Mouse (Mus musculus): ENCODE results near the gene Cpa4. TPM values are rescaled to one million over a fixed set of nuclear protein-coding genes. Genes with fewer than 3 reads are reported as not detected.
A peak's percentile ranks its signal among the peaks of the same experiment; 100 is the strongest.

Cpa4 gene
- total RNA-seq, 2 experiments from 2014 or later: 0.15 to 0.16 TPM

- intact Hi-C loops (cut with DNase I): no loop called here
- no peak for DNase-seq (ENCODE audit: extremely low spot score in 1 of 2, low spot score in 2 of 2)
Observed at GRCm38 (mm10) chr6:30550496-30551192, 17.5 kb upstream of the Cpa4 start.

- DNase-seq (ENCODE audit: extremely low spot score in 1 of 2, low spot score in 2 of 2): no peak
- intact Hi-C loops (cut with DNase I): no loop called here
Observed at GRCm38 (mm10) chr6:30551193-30551515, 17.0 kb upstream of the Cpa4 start.

- DNase-seq (ENCODE audit: extremely low spot score in 1 of 2, low spot score in 2 of 2): peak; percentile 38 to 49
- intact Hi-C loops (cut with DNase I): no loop called here
Observed at GRCm38 (mm10) chr6:30551644-30552580, 16.3 kb upstream of the Cpa4 start.

DNA sequence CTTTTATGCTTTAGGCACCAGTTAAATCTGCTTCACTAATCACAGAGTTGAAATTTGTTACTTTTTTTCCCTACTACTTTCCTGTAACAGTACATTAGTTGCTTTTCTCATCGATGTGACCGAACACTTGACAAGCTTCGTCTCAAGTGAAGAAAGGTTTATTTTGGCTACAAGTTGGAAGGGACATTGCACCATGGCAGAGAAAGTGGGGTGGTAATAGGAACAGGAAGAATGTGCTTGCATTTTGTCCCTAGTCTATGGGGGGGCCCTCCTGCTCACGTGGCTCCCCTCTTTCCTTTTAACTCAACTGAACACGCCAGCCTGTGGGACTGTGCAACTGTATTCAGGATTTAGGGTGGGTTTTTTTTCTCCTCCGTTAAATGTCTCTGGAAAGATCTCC, 15.5 kb upstream of the Cpa4 start:
- intact Hi-C loops (cut with DNase I): no loop called here
- DNase-seq (ENCODE audit: extremely low spot score in 1 of 2, low spot score in 2 of 2): no peak

- DNase-seq (ENCODE audit: extremely low spot score in 1 of 2, low spot score in 2 of 2): no peak
- intact Hi-C loops (cut with DNase I): no loop called here
Observed at GRCm38 (mm10) chr6:30553381-30554010, 14.7 kb upstream of the Cpa4 start.

DNA sequence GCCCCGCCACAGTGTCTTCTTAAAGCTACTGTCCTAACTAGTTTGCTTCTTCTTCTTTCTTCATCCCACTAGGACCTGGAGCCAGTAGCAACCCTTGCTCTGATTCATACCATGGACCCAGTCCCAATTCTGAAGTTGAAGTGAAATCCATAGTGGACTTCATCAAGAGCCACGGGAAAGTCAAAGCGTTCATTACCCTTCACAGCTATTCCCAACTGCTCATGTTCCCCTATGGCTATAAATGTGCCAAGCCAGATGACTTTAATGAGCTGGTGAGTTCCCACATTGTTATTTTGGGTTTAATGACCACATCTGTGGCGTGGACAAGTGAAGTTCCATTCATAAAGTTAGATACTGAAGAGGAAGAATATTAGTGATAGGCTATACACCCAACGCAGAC, 14.1 kb upstream of the Cpa4 start:
- no peak for DNase-seq (ENCODE audit: extremely low spot score in 1 of 2, low spot score in 2 of 2)
- intact Hi-C loops (cut with DNase I): no loop called here

DNA sequence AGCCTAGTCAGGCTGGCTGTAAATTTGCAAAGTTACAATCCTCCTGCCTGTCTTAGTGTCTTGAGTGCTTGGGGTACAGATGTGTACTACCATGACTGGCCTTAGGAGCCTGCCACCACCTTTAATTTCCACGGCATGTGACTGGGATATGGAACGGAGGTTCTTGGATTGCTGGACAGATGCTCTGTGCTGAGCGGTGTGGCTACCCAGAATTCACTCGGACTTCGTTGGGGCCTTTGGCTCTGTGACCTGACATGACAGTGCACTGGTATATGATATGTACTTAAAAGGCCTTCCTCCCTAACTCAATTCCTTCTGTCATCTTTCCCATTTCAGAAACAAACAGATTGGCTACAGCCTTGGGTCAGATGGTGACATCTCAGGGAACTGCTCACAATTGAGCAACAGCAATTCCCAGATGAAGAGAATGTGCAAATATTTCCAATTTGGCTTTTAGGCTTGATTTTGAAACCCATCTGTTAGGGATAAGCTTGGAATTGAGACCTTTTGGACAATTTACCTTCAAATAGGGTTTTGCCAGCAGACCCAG, 13.5 kb upstream of the Cpa4 start:
- intact Hi-C loops (cut with DNase I): no loop called here

DNA sequence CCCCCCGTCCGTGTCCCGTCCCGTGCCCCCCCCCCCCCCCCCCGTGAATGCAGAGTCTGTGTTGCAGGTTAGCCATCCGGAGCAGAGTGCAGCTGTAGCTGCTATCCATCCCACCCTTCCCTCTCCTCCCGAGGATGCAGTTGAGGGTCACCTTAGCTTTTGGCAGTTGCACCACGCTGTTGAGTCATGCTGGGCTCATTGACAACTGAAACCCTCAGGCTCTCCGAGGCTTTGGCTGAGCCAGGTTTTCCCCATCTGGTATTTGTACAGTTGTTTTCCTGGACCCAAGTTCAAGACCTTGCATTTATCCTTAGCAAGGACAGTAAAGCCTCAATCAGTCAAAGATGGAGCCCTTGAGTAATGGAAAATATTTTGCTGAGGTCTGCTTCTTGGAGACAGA, 12.1 kb upstream of the Cpa4 start:
- no peak for DNase-seq (ENCODE audit: extremely low spot score in 1 of 2, low spot score in 2 of 2)
- intact Hi-C loops (cut with DNase I): no loop called here

More for the DNA sequence above, 13.5 kb upstream of the Cpa4 start:
- no peak for DNase-seq (ENCODE audit: extremely low spot score in 1 of 2, low spot score in 2 of 2)

DNA sequence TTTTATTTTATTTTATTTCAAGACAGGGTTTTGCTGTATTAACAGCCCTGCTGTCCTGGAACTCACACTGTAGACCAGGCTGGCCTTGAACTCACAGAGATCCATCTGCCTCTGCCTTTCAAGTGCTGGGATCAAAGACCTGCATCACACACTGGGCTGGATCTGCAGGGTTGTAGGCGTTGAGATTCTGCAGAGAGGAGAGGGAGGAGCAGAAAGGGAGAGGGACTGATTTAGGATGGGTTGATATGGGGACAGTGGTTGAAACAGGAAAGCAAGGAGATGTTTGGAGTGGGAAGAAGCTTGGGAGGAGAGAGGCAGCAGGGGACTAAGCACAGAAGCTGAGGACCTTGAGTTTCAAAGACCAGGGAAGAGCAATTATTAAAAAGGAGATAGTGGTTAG, 8.4 kb upstream of the Cpa4 start:
- intact Hi-C loops (cut with DNase I): no loop called here
- no peak for DNase-seq (ENCODE audit: extremely low spot score in 1 of 2, low spot score in 2 of 2)

- intact Hi-C loops (cut with DNase I): no loop called here
- DNase-seq (ENCODE audit: extremely low spot score in 1 of 2, low spot score in 2 of 2): no peak
Observed at GRCm38 (mm10) chr6:30562132-30562531, 6.0 kb upstream of the Cpa4 start.

- intact Hi-C loops (cut with DNase I): no loop called here
- no peak for DNase-seq (ENCODE audit: extremely low spot score in 1 of 2, low spot score in 2 of 2)
Observed at GRCm38 (mm10) chr6:30563575-30563974, 4.6 kb upstream of the Cpa4 start.

- intact Hi-C loops (cut with DNase I): no loop called here
Observed at GRCm38 (mm10) chr6:30564051-30564450, 4.1 kb upstream of the Cpa4 start.

GRCm38 (mm10) chr6:30569331-30569730, 1.2 kb downstream of the Cpa4 start:
- no peak for DNase-seq (ENCODE audit: extremely low spot score in 1 of 2, low spot score in 2 of 2)
- intact Hi-C loops (cut with DNase I): no loop called here

More at GRCm38 (mm10) chr6:30564051-30564450, 4.1 kb upstream of the Cpa4 start:
- DNase-seq (ENCODE audit: extremely low spot score in 1 of 2, low spot score in 2 of 2): no peak

DNA sequence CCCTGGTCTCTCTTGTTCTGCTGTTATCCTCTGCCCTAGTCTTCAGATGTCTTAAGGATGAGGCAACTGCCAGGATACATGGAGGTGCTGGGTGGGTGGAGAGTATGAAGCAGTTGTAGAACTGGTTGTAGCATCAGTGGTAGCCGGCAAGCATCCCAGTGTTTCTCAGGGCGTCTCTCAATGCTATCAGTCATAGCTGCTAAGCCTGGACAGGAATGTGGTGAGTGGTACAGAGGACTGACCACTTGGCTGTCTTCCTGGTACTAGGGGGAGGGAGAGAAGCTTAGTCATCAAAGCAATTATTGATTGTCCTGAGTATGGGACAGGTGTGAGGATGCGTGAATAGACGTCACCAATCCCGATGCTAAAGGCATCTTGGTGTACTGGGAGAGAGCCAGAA, 1.8 kb downstream of the Cpa4 start:
- no peak for DNase-seq (ENCODE audit: extremely low spot score in 1 of 2, low spot score in 2 of 2)
- intact Hi-C loops (cut with DNase I): no loop called here

GRCm38 (mm10) chr6:30572456-30573311, 4.5 kb downstream of the Cpa4 start:
- intact Hi-C loops (cut with DNase I): no loop called here
- peak; percentile 73 to 80 for DNase-seq (ENCODE audit: extremely low spot score in 1 of 2, low spot score in 2 of 2)

- intact Hi-C loops (cut with DNase I): no loop called here
- DNase-seq (ENCODE audit: extremely low spot score in 1 of 2, low spot score in 2 of 2): no peak
Observed at GRCm38 (mm10) chr6:30573380-30573779, 5.2 kb downstream of the Cpa4 start.

GRCm38 (mm10) chr6:30574945-30575344, 6.8 kb downstream of the Cpa4 start:
- DNase-seq (ENCODE audit: extremely low spot score in 1 of 2, low spot score in 2 of 2): no peak
- intact Hi-C loops (cut with DNase I): no loop called here

GRCm38 (mm10) chr6:30576477-30577203, 8.5 kb downstream of the Cpa4 start:
- intact Hi-C loops (cut with DNase I): no loop called here
- DNase-seq (ENCODE audit: extremely low spot score in 1 of 2, low spot score in 2 of 2): no peak
